ENCODE assay signal across 8 mouse cellular contexts in the genomic region with DNA sequence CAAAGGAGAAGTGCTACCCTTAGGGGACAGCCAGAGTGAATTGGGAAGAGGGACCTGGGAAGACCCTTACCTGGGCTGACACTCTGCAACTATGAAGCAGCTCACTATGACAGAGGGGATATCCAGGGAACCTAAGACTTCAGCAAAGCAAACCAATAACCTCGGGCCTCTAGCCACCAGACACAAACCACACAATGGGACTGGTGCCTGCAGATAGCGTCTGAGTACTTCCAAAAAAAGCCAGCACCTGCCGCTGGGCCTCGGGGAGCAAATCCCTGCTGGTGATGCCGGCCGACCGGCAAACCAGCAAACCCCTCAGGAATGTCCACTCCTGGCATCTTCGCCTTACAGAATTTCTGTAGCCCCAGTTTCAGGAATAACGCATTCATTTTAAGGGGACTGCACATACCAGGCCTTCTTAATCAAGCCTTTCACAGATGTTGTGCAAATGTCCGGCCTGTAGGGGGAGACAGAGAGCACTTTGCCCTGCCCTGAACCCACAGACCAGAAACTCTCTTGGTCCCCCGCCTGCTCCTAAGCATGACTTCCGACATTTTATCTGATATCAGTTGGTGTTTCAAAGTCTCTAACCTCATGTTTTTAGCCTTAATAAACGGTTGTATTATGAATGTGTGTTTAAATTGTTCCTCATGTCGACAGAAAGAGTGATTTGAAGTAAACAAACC. TPM values are rescaled to one million over a fixed set of nuclear protein-coding genes. Genes with fewer than 3 reads are reported as not detected.
DNase-seq lines count a peak whose midpoint lies in the region; ATAC-seq and TF ChIP-seq lines count a peak whose summit lies in the region.

No protein-coding gene starts in this region.

- whole genome bisulfite sequencing in heart, embryonic 13.5 days = 29% methylated on average over 14 of the region's 14 CpGs
- 29% methylated on average over 14 of the region's 14 CpGs for WGBS in heart, embryonic 12.5 days
- 24% methylated on average over 14 of the region's 14 CpGs for WGBS in lung, adult 2 months

- no peak overlapping the region for H3K4me3 ChIP-seq in heart, embryonic 13.5 days
- H3K4me3 ChIP-seq in heart, embryonic 12.5 days = no peak overlapping the region
- H3K4me3 ChIP-seq in lung, adult 2 months (replicated peaks; ENCODE audit: extremely low read depth, low read depth, low read length) = no peak overlapping the region

- H3K4me2 ChIP-seq in heart, embryonic 13.5 days = peak overlapping the region; percentile 24; the same call in 1 of the 2 replicates
- H3K4me2 ChIP-seq in heart, embryonic 12.5 days = no peak overlapping the region

- no peak for ATAC-seq in heart, embryonic 13.5 days (ENCODE audit: extremely low read depth, insufficient number of reproducible peaks, low FRiP score, low TSS enrichment)
- no peak for ATAC-seq in heart, embryonic 12.5 days (ENCODE audit: insufficient number of reproducible peaks, low FRiP score)
- no peak for ATAC-seq in inflammation-experienced regulatory T-cells, adult 6 months

- no peak for TF ChIP-seq POLR2A in lung, adult 2 months (IDR thresholded peaks at IDR 0.05; ENCODE audit: borderline replicate concordance, extremely low read depth, low read depth, low read length)

- DNase-seq in 3134 (ENCODE audit: extremely low read depth, insufficient read length, low spot score) (peak; percentile 4), ZHBTc4 (ENCODE audit: low read depth, low spot score) (peak; percentile 68)
- peak; percentile 4 for DNase-seq in fibroblast of lung, adult 2 months (ENCODE audit: low read depth)
- peak; percentile 41 for DNase-seq in lung, adult 2 months
- peak; percentile 67 for DNase-seq in thymus, postnatal 4 days

- no peaks in the 10 kb centered on the region for H3K9me3 ChIP-seq in heart, embryonic 13.5 days
- H3K9me3 ChIP-seq in heart, embryonic 12.5 days (replicated peaks) = no peaks in the 10 kb centered on the region; the same call in 1 of the 2 replicates

- peak; percentile 73 for TF ChIP-seq CTCF in lung, adult 2 months (IDR thresholded peaks at IDR 0.05; ENCODE audit: insufficient read depth, low read length)

- no peak overlapping the region for H3K9ac ChIP-seq in heart, embryonic 13.5 days
- no peak overlapping the region for H3K9ac ChIP-seq in heart, embryonic 12.5 days

- 0 out of 2 replicates have a peak overlapping the region, but pooled peaks have one; percentile 10 for H3K27ac ChIP-seq in heart, embryonic 13.5 days (replicated peaks)
- no peak overlapping the region for H3K27ac ChIP-seq in heart, embryonic 12.5 days (ENCODE audit: poor library complexity, severe bottlenecking)

- H3K4me1 ChIP-seq in heart, embryonic 13.5 days = peaks cover 22% of the 10 kb centered on the region
- peaks cover 17% of the 10 kb centered on the region for H3K4me1 ChIP-seq in heart, embryonic 12.5 days (replicated peaks)
- no peaks in the 10 kb centered on the region for H3K4me1 ChIP-seq in lung, adult 2 months (ENCODE audit: control insufficient read depth, insufficient read depth, low read length)

- peaks cover 6% of the 10 kb centered on the region; the same call in 1 of the 2 replicates for H3K27me3 ChIP-seq in heart, embryonic 13.5 days (replicated peaks)
- 0 out of 2 replicates have a peak, but pooled peaks cover 4% of the 10 kb centered on the region for H3K27me3 ChIP-seq in heart, embryonic 12.5 days (replicated peaks)

- H3K36me3 ChIP-seq in heart, embryonic 13.5 days = no peaks in the 10 kb centered on the region
- no peaks in the 10 kb centered on the region for H3K36me3 ChIP-seq in heart, embryonic 12.5 days

RNA-seq across cellular contexts. Expression of a gene that starts 28.7 kb away (rescaled TPM):
- 0.19 and 0.24 TPM in 2 replicates for polyA plus RNA-seq in heart, embryonic 13.5 days (2015; fragmentation: Nextera tagmentation; extraction: Ambion mirVana)
- polyA plus RNA-seq in heart, embryonic 12.5 days (2016; fragmentation: Nextera tagmentation; extraction: Ambion mirVana) = 0.12 and 0.17 TPM in 2 replicates
- polyA plus RNA-seq in lung, adult 2 months (2012; rRNA removed) = 0.16 and 0.22 TPM in 2 replicates
- not detected for polyA plus RNA-seq in inflammation-experienced regulatory T-cells, adult 6 months (2017; shearing (Covaris generic))

Comparison
In these comparisons a context has a peak if more than half of its experiments do, and no peak if none do; other contexts are left out.
1. DNase-seq: peak in every context shown above with its lines; median percentile 68 in ZHBTc4; 67 in thymus, postnatal 4 days; 41 in lung, adult 2 months; 4 in 3134; 4 in fibroblast of lung, adult 2 months.